Mouse (Mus musculus): ENCODE results near the gene Zfp106.

- TF ChIP-seq CTCF (conservative IDR thresholded peaks at IDR 0.05; ENCODE audit: insufficient read depth, insufficient read length, low read depth, low read length) (no peak), POLR2A (IDR thresholded peaks at IDR 0.05; ENCODE audit: low read depth, low read length) (no peak)
Observed at GRCm38 (mm10) chr2:120565363-120565762, 1.7 kb upstream of the Zfp106 start.

Data from kidney, adult 2 months (tissue).